Mouse (Mus musculus) liver, adult 2 months (tissue): ENCODE data around the gene Hsd11b2. TPM values are rescaled to one million over a fixed set of nuclear protein-coding genes. Genes with fewer than 3 reads are reported as not detected.

Experiments
- DNase-seq: peaks from one replicate; pipeline ENCODE4 v3.0.0-alpha.2; 2011; ENCODE audit warnings: low read depth, low spot score; ENCODE audit errors: extremely low read depth
- H3K27ac ChIP-seq: fragments of 200-500 bp; replicated peaks from 2 replicates; pipeline ENCODE4 v1.5.1; 2012; ENCODE audit warnings: low read depth, mild to moderate bottlenecking, control low read depth, inconsistent platforms, low read length; ENCODE audit not compliant: insufficient read depth
- H3K27me3 ChIP-seq: fragments of 200-500 bp; 2 replicates; pipeline ENCODE4 v1.6.1; 2012; ENCODE audit warnings: mild to moderate bottlenecking, moderate library complexity, low read length, inconsistent platforms; ENCODE audit not compliant: control insufficient read depth, insufficient read depth
- H3K36me3 ChIP-seq: fragments of 200-500 bp; 2 replicates; pipeline ENCODE4 v1.6.1; 2012; ENCODE audit warnings: low read length, inconsistent platforms; ENCODE audit not compliant: control insufficient read depth, insufficient read depth
- H3K4me1 ChIP-seq: fragments of 200-500 bp; 2 replicates; pipeline ENCODE4 v1.6.1; 2011; ENCODE audit warnings: low read length; ENCODE audit not compliant: control insufficient read depth, insufficient read depth
- H3K4me3 ChIP-seq: fragments of 200-500 bp; 2 replicates; pipeline ENCODE4 v1.5.1; 2011; ENCODE audit warnings: low read depth, mild to moderate bottlenecking, control low read depth, low read length, moderate library complexity; ENCODE audit not compliant: insufficient read depth
- H3K79me2 ChIP-seq: fragments of 200-500 bp; 2 replicates; pipeline ENCODE4 v1.6.1; 2012; ENCODE audit warnings: inconsistent platforms, mild to moderate bottlenecking, low read length, moderate library complexity; ENCODE audit not compliant: control insufficient read depth, insufficient read depth
- H3K9ac ChIP-seq: fragments of 200-500 bp; 2 replicates; pipeline ENCODE4 v1.6.1; 2012; ENCODE audit warnings: low read depth, mild to moderate bottlenecking, control low read depth, inconsistent platforms, low read length
- CTCF ChIP-seq: fragments of 200-500 bp; IDR thresholded peaks from 2 replicates; pipeline ENCODE4 v1.5.1; 2011; ENCODE audit warnings: low read depth, low read length, control low read depth
- POLR2A ChIP-seq: fragments of 200-500 bp; IDR thresholded peaks from 2 replicates; pipeline ENCODE4 v1.6.1; 2011; ENCODE audit warnings: low read length, control low read depth; ENCODE audit not compliant: insufficient read depth; ENCODE audit errors: extremely low read depth
- WGBS: fragments of 180-500 bp; shearing (Covaris S2); methylation state at CpG from one replicate; pipeline ENCODE4 v1.1.7; 2018; 5-methylcytosine and 5-hydroxymethylcytosine counted together
- polyA plus RNA-seq: library from polyadenylated mRNA; depleted of rRNA; stranded (reverse); fragments of >200 nt; gene quantifications from 2 replicates; pipeline ENCODE4 v1.2.3, GENCODE M21; 2012; rRNA removed
- total RNA-seq: library from RNA; depleted of rRNA; stranded (reverse); fragments of >200 nt; gene quantifications from 2 replicates; pipeline ENCODE4 v1.2.3, GENCODE M21; 2014; rRNA removed

Gene Hsd11b2
- total and polyA plus RNA-seq, 2 experiments: 0.09 TPM; not detected in 1

GRCm38 (mm10) chr8:105566703-105567595 is 48.4 kb downstream of the Hsd11b2 start:
- peak overlapping the region; percentile 13 for H3K4me3 ChIP-seq
- peaks cover 19% of the 10 kb centered on the region; the same call in 1 of the 2 replicates for H3K79me2 ChIP-seq
- no peak for DNase-seq
- H3K27me3 ChIP-seq: no peaks in the 10 kb centered on the region
- peak overlapping the region; percentile 32 for H3K27ac ChIP-seq
- peak overlapping the region; percentile 39 for H3K9ac ChIP-seq
- peaks cover 4% of the 10 kb centered on the region for H3K4me1 ChIP-seq
- TF ChIP-seq CTCF (no peak), POLR2A (no peak)
- H3K36me3 ChIP-seq: no peaks in the 10 kb centered on the region
- WGBS: 25% methylated on average over 27 of the region's 27 CpGs

GRCm38 (mm10) chr8:105571810-105572209 is 53.3 kb downstream of the Hsd11b2 start:
- H3K36me3 ChIP-seq: no peaks in the 10 kb centered on the region
- WGBS: 87% methylated on average over 9 of the region's 9 CpGs
- no peaks in the 10 kb centered on the region for H3K27me3 ChIP-seq
- no peaks in the 10 kb centered on the region for H3K4me1 ChIP-seq
- H3K9ac ChIP-seq: no peak overlapping the region
- no peak overlapping the region for H3K27ac ChIP-seq
- peaks cover 3% of the 10 kb centered on the region; the same call in 1 of the 2 replicates for H3K79me2 ChIP-seq
- H3K4me3 ChIP-seq: no peak overlapping the region
- no peak for TF ChIP-seq CTCF
- no peak for TF ChIP-seq POLR2A
- DNase-seq: no peak

- Histone ChIP-seq H3K4me3 (no peak overlapping the region), H3K27ac (no peak overlapping the region), H3K27me3 (no peaks in the 10 kb centered on the region), H3K4me1 (no peaks in the 10 kb centered on the region), H3K36me3 (no peaks in the 10 kb centered on the region), H3K9ac (no peak overlapping the region), H3K79me2 (no peaks in the 10 kb centered on the region)
- DNase-seq: peak; percentile 52
- TF ChIP-seq CTCF (no peak), POLR2A (no peak)
Observed at GRCm38 (mm10) chr8:105573427-105573826, 54.9 kb downstream of the Hsd11b2 start.

Other genes with a start within 250 kb of the Hsd11b2 start
- gene Hsf4, start 249.0 kb upstream of the Hsd11b2 start, total RNA-seq: 4.4 and 4.8 TPM in 2 replicates
- gene Hsf4, start 249.0 kb upstream of the Hsd11b2 start, polyA plus RNA-seq: 9.4 and 11.0 TPM in 2 replicates
- 0.27 and 0.37 TPM in 2 replicates for gene Nol3, start 242.6 kb upstream of the Hsd11b2 start, total RNA-seq
- gene Nol3, start 242.6 kb upstream of the Hsd11b2 start, polyA plus RNA-seq: 0.40 and 0.43 TPM in 2 replicates
- gene 4931428F04Rik, start 228.9 kb upstream of the Hsd11b2 start, total RNA-seq: 0.46 and 1.0 TPM in 2 replicates
- 0.92 and 1.7 TPM in 2 replicates for gene 4931428F04Rik, start 228.9 kb upstream of the Hsd11b2 start, polyA plus RNA-seq
- gene Exoc3l, start 222.7 kb upstream of the Hsd11b2 start, total RNA-seq: 3.6 TPM in 2 replicates
- 4.6 and 9.3 TPM in 2 replicates for gene Exoc3l, start 222.7 kb upstream of the Hsd11b2 start, polyA plus RNA-seq
- gene E2f4, start 221.1 kb upstream of the Hsd11b2 start, total RNA-seq: 4.4 and 7.2 TPM in 2 replicates
- gene E2f4, start 221.1 kb upstream of the Hsd11b2 start, polyA plus RNA-seq: 41.7 and 59.0 TPM in 2 replicates
- 16.8 and 19.5 TPM in 2 replicates for gene Elmo3, start 213.2 kb upstream of the Hsd11b2 start, total RNA-seq
- gene Elmo3, start 213.2 kb upstream of the Hsd11b2 start, polyA plus RNA-seq: 32.4 and 33.4 TPM in 2 replicates
- 3.0 and 3.2 TPM in 2 replicates for gene Lrrc29, start 192.5 kb upstream of the Hsd11b2 start, total RNA-seq
- gene Lrrc29, start 192.5 kb upstream of the Hsd11b2 start, polyA plus RNA-seq: 7.9 and 12.9 TPM in 2 replicates
- 97.9 and 104 TPM in 2 replicates for gene Tmem208, start 192.4 kb upstream of the Hsd11b2 start, total RNA-seq
- gene Tmem208, start 192.4 kb upstream of the Hsd11b2 start, polyA plus RNA-seq: 87.5 and 90.9 TPM in 2 replicates
- 1.7 and 1.9 TPM in 2 replicates for gene Fhod1, start 170.8 kb upstream of the Hsd11b2 start, total RNA-seq
- gene Fhod1, start 170.8 kb upstream of the Hsd11b2 start, polyA plus RNA-seq: 3.2 and 7.8 TPM in 2 replicates
- under 0.01 and 0.20 TPM in 2 replicates for gene Slc9a5, start 169.9 kb upstream of the Hsd11b2 start, total RNA-seq
- 0.15 and 0.53 TPM in 2 replicates for gene Slc9a5, start 169.9 kb upstream of the Hsd11b2 start, polyA plus RNA-seq
- gene Plekhg4, start 145.5 kb upstream of the Hsd11b2 start, total RNA-seq: under 0.01 and 0.13 TPM in 2 replicates
- 0.09 TPM in 1 of 2 replicates, not detected in the other for gene Plekhg4, start 145.5 kb upstream of the Hsd11b2 start, polyA plus RNA-seq
- not detected in 2 replicates for gene Kctd19, start 105.3 kb upstream of the Hsd11b2 start, total RNA-seq
- not detected in 2 replicates for gene Kctd19, start 105.3 kb upstream of the Hsd11b2 start, polyA plus RNA-seq
- gene Lrrc36, start 105.2 kb upstream of the Hsd11b2 start, total RNA-seq: not detected in 2 replicates
- not detected in 2 replicates for gene Lrrc36, start 105.2 kb upstream of the Hsd11b2 start, polyA plus RNA-seq
- gene Tppp3, start 47.2 kb upstream of the Hsd11b2 start, total RNA-seq: 0.47 and 0.65 TPM in 2 replicates
- gene Tppp3, start 47.2 kb upstream of the Hsd11b2 start, polyA plus RNA-seq: 0.51 and 0.80 TPM in 2 replicates
- gene Zdhhc1, start 21.9 kb upstream of the Hsd11b2 start, total RNA-seq: 1.9 and 2.3 TPM in 2 replicates
- 2.3 and 4.5 TPM in 2 replicates for gene Zdhhc1, start 21.9 kb upstream of the Hsd11b2 start, polyA plus RNA-seq
- gene Atp6v0d1, start 47.3 kb downstream of the Hsd11b2 start, total RNA-seq: 63.5 and 85.9 TPM in 2 replicates
- 77.2 and 82.0 TPM in 2 replicates for gene Atp6v0d1, start 47.3 kb downstream of the Hsd11b2 start, polyA plus RNA-seq
- 1.3 and 2.6 TPM in 2 replicates for gene Ripor1, start 86.5 kb downstream of the Hsd11b2 start, total RNA-seq
- 5.5 and 7.4 TPM in 2 replicates for gene Ripor1, start 86.5 kb downstream of the Hsd11b2 start, polyA plus RNA-seq
- 14.6 and 15.6 TPM in 2 replicates for gene Ctcf, start 117.8 kb downstream of the Hsd11b2 start, total RNA-seq
- 6.6 TPM in 2 replicates for gene Ctcf, start 117.8 kb downstream of the Hsd11b2 start, polyA plus RNA-seq
- gene Agrp, start 118.6 kb downstream of the Hsd11b2 start, total RNA-seq: not detected in 2 replicates
- gene Agrp, start 118.6 kb downstream of the Hsd11b2 start, polyA plus RNA-seq: not detected in 2 replicates
- gene Carmil2, start 167.5 kb downstream of the Hsd11b2 start, total RNA-seq: under 0.01 and 0.07 TPM in 2 replicates
- gene Carmil2, start 167.5 kb downstream of the Hsd11b2 start, polyA plus RNA-seq: 0.32 and 0.64 TPM in 2 replicates
- 1.5 and 3.2 TPM in 2 replicates for gene Acd, start 182.3 kb downstream of the Hsd11b2 start, total RNA-seq
- 18.3 and 22.8 TPM in 2 replicates for gene Acd, start 182.3 kb downstream of the Hsd11b2 start, polyA plus RNA-seq
- 4.1 and 5.4 TPM in 2 replicates for gene Pard6a, start 182.4 kb downstream of the Hsd11b2 start, total RNA-seq
- 8.1 and 8.6 TPM in 2 replicates for gene Pard6a, start 182.4 kb downstream of the Hsd11b2 start, polyA plus RNA-seq
- gene 4933405L10Rik, start 188.9 kb downstream of the Hsd11b2 start, total RNA-seq: not detected in 2 replicates
- gene 4933405L10Rik, start 188.9 kb downstream of the Hsd11b2 start, polyA plus RNA-seq: not detected in 2 replicates
- gene Enkd1, start 189.5 kb downstream of the Hsd11b2 start, total RNA-seq: 0.13 TPM in 1 of 2 replicates, not detected in the other
- 0.42 and 0.62 TPM in 2 replicates for gene Enkd1, start 189.5 kb downstream of the Hsd11b2 start, polyA plus RNA-seq
- 2.6 and 3.4 TPM in 2 replicates for gene Gfod2, start 239.9 kb downstream of the Hsd11b2 start, total RNA-seq
- 6.3 and 9.2 TPM in 2 replicates for gene Gfod2, start 239.9 kb downstream of the Hsd11b2 start, polyA plus RNA-seq